Mouse (Mus musculus): ENCODE results near the gene Mllt10.

The Mllt10 gene

GRCm38 (mm10) chr2:18034371-18035250, 20.4 kb upstream of the Mllt10 start:
- DNase-seq: no peak

DNA sequence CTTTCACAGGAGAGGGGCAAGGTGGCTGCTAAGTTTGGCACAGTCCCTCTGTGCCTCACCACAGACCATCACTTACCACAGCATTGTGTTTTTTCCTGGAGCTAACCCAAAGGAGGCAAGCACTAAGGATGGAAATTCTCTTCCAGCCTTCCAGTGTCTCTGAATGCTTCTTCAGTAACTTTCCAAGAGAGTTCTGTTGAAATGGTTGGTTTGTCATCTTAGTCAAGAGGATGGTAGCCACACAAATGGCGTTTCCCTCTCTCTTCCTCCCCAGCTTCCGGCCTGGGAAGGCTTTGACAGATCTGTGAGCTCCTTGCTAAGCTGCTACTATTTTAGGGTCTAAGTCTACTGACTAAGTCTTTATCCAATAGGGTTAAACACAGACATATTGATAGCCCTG, 17.5 kb upstream of the Mllt10 start, which contains the start of gene A930004D18Rik:
A930004D18Rik (minus strand) TSS at position 247 of the 400 bp plus-strand sequence.
- no peak for DNase-seq

GRCm38 (mm10) chr2:18038141-18038752, 16.8 kb upstream of the Mllt10 start:
- DNase-seq: no peak

GRCm38 (mm10) chr2:18038895-18039371, 16.1 kb upstream of the Mllt10 start:
- DNase-seq: no peak

DNA sequence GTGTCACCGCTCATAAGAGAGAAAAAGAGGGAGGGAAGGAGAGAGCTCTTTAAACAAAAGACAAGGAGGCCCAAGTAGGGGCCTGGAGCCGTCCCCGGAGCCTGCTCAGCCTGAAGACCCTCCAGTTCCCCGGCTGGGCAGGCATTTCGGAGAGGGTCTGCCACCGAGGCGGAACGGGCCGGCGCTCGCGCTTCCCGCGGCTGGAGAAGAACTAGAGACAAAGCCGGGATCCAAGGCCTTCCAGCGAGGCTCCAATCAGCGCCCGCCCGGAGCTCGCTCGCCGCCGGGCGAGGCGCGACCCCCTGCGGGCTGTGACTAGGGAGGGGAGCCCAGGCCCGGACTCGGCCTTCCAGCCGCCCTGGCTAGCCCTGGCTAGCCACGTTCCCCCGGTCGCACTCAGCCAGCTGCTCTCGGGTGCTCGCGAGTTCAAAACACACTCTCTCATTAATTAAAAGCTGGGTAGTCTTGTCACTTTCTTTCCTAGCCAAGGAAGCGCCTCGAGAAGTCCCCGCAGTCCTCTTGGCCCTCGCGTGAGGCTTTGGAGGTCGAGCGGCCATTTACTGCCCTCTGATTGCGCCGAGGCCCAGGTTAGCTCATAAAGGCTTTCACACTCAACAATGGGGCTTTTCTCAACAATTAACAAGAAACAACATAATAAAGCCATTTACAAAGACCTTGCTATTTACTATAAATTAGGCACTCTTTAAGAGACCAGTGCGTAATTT, 15.3 kb upstream of the Mllt10 start:
- DNase-seq: peak; percentile 55

DNA sequence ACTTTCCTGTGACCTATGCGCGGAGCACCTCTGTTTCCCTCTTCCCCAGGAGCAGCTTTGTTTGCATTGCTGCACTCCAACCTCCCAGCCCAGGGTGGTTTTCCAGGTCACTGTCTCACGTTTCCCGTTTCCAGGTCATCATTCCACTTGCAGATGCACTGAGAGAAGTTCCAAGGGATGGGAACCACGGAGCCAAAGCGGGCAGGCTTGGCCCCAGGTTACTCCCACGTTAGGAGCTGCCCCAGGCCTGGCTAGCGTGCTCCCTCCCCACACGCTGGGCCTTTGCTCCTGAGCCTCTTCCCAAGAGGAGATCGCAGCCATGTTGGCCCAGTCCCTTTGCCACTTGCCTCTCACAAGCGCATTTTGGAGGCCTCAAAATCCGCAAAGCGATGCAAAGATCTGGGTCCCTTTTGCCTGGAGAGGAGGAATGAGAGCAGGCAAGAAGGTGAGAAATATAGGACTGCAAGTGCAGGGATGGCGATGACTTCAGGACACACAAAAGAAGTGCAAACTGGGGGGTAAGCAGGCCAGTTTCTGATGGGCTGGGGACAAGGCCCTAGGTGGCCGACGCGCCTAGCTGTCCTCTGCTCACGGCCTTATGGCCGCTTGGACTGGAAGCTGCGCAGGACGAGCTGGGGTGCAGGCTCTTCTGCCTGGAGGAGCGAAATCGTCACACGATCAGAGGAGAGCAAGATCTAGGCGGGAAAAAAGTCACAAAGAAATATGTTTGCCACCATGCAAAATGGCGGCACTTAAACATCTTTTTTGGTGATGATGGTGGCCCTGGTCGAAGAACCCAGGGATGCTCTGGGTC, 14.5 kb upstream of the Mllt10 start:
- peak; percentile 35 for DNase-seq

DNA sequence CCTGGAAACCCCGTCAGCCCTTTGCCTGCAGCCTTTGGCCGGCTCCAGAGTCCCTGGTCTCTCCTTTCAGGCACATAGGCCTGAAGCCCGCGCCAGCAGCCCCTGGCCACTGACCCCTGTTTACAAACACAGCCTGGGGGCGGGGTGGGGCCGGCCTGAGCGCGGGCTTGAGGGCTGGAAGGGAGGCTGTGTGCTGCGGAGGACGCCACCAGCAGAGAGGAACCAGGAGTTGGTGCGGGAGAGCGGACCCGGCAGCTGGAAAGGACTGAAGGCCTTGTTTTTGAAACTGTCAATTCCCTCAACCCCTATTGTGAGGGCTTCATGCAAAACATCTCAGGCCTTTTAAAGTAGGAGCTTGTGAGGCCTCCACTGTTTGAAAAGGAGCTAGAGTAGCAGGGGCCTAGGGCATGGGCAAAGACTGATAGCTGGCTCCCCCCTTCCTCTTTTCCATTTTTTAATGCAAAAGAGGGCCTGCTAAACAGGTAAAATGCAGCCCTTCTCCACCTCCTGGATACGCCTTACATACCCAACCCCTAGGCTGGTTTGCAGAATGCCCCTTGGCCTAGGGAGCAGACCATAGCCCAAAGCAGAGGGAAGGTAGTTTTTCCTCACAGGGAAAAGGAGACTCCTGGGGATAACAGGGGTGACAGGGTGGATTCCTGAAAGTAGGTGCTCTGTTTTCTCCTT, 13.7 kb upstream of the Mllt10 start:
- DNase-seq: peak; percentile 75

DNA sequence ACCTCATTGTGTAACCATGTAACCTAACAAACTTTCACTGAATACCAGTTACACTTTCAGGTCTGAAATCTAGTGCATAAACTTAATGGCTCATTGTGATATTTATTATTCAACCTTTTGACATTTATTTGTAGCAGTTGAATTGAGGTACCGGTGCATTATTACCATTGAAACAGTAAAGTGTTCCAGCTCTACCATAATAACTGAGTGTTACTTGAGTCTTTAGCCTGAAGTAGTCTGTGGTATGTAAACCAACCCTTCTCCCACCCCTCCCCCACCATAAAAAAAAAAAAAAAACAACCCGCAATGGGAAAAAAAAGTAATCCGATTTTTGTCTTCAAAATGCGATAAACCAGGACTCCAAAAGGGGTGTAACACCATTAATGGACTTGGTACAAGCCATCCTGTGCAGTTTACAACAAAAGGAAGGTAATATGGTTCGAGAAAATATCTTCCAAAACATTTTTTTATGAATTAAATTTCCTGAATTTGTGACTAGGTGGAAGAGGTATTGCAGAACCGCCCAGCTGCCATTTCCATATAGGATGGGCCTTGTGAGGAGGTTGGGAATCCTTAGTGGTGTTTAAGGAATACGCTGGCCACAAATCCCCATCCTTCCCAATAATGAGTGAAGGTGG, 9.8 kb upstream of the Mllt10 start:
- DNase-seq: peak; percentile 12

DNA sequence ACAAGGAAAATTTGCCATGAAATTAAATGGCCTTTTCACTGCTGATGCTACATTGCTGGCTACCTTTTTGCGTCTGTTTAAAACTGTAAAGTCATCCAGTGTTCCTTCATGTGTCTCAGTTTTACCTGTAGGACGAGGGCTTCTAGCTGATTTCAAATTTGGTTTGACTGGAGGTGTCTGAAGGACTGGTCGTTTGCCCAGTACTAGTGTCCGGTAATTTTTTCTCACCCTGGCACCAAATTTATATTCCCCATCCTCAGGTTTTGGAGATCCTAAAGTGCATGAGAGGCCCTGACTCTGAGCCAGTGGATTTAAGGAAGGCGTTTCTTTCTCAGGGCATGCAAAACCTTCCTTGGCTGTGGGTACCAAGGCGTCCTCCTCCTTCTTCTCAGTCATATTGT, 9.3 kb upstream of the Mllt10 start:
- no peak for DNase-seq

DNA sequence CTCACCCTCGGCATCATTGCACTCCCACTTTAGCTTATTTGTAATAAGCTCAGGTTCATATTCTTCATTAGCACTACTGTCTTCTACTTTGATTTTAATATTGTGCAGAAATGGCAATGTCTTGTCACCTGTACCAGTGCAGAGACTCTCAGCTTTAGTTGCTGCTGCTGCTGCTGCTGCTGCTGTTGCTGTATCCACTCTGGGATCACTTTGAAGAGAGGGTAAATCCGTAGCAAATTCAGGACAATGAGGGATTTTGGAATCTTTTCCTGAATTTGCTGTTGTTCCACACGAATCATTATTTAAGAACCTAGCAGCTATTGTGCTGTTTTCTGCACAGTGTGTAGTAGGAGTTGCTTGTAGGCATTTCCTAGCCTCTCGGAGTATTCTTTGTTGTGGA, 8.9 kb upstream of the Mllt10 start:
- no peak for DNase-seq

DNA sequence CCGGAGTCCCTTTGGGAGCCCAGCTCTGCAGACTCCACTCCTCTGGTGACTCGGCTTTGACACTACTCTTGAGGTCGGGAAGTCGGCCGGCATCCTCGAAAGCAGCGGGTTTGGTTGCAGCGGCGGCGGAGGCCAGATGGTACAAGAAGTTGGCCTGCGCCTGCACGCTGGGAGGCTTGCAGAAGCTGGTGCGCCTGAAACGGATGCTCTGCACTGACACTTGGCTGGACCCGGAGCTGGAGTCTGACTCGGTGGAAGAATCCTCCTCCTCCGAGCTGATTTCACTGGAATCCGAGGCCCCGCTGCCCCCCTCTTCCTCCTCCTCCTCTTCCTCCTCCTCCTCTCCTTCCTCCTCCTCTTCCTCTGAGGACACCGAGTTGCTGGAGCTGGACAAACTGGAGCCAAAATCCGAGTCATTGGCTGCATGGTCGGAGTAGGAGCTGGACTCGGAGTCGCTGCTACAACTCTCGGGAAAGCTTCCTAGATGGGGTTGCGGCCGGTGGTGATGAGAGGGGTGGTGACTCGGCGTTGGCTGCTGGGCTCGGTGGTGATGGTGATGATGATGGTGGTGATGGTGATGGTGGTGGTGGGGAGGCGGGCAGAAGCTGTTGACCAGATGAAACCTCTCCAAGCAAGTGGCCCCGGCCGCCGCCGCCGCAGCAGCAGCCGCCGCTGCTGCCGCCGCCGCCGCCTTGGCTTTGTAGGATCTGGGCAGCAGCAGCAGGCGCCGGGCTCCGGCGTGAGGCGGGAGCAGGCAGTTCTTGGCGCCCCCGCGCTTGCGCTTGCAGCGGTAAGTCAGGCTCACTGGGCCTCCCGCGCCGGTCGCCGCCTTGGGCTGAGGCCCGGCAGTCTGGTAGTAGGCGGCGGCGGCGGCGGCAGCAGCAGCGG, 8.0 kb upstream of the Mllt10 start:
- peak; percentile 83 for DNase-seq

GRCm38 (mm10) chr2:18047646-18048452, 7.2 kb upstream of the Mllt10 start:
- peak; percentile 88 for DNase-seq

DNA sequence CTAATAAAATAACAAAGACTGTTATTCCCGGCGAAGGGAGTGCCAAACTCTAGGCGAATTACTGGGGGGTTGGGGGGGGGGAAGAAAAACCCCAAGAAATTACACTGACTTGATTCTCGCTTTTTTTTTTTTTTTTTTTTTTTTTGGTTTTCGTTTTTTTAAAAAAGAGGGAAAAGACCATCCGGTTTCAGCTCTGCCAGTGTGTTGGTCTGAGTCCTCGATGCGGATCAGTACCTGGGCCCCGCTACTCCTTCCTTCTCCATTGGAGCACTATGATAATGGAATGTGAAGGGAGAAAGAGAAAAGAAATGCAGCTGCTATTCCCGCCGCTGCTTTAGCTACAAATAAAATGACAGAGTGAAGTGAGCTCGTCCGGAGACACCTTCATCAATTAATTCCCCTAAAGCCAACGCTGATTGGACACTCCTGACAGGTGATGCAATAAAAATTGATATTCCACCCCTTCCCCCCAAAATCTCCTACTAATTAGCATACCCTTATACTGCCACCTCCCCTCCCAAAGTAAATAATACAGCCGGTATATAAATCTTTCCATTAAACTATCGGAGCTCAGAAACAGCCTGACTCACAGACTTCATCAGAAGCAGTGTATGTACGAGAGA, 6.5 kb upstream of the Mllt10 start, which contains the start of gene Skida1:
Skida1 (minus strand) TSS at position 599 of the 623 bp plus-strand sequence.
- DNase-seq: peak; percentile 54

GRCm38 (mm10) chr2:18049279-18049821, 5.7 kb upstream of the Mllt10 start:
- peak; percentile 62 for DNase-seq

DNA sequence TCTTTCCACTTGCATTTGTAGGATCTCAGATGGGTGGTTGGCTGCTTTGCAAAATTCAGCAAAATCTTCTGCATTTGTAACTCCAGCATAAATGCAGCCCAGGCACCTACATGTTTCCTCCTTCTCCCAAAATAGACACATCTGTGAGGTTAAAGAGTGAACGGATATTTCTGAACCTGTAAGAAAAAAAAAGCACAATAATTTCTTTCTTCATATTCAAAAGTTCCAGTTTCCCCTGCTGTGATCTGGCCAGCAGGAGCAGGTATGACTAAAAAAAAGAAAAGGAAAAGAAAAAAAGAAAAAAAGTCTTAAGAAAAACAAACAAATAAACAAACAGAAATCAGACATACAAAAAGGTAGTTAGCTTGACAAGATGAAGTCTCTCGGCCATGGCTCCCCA, 5.0 kb upstream of the Mllt10 start:
- DNase-seq: no peak

- DNase-seq: no peak
Measured at GRCm38 (mm10) chr2:18050541-18050985, 4.5 kb upstream of the Mllt10 start.

DNA sequence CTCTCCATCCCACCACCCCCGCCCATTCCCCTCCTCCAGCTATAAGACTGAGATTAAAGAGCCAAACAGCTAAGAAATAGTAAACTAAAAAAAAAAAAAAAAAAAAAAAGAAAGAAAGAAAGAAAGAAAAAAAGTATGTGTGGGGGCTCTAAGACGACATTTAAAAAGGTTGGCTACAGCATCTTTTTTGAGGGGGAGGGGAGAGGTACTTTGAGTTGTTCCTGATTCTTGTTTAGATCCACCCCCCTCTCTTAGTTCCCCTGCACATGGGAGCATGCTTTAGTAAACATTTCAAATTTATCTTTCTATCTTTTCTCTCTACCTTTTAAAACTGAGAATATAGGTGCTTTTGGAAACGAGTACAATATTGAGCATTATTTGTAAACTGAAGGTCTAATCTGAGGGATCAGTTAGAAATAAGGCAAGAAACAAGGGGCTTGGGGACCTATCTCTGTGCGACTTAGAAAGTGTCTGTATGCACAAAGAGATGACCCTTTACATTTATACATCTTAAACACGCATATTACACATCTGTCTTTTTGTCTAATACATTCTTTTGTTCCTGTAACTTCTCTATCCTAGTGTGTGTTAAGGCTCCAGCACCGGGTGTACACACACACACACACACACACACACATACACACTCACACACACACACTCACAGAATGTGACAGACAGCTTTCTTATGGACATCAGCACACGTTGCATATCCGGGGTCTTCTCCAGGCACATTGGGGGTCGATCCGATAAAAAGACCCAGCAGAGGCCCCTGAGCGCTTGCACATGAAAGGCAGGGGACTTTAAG, 3.8 kb upstream of the Mllt10 start:
- DNase-seq: no peak

DNA sequence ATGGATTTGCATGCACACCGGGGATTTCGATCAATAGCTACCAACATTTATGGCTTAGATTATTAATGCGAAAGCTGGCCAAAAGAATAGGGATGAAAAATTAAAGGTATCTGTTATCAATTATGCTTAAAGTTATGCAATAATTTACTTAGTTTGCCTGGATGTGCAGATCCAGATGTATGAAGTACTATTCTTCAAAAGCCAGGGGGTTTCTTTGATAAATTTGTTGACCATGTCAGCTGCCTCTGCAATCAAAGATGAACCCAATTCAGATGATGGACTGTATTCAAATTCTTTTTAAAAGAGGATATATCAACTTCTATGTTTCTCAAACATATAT, 3.2 kb upstream of the Mllt10 start:
- DNase-seq: no peak

Measured in kidney, postnatal 10 days (tissue).